Mouse (Mus musculus) kidney, postnatal 10 days (tissue): ENCODE results near the gene Apoo.
"Not testable (repeated sequence)": the region's sequence is repeated elsewhere in the genome, so short reads cannot be mapped to it uniquely, and the experiment has no call there.

Source experiments
- DNase-seq: peaks from one replicate; pipeline ENCODE4 v3.0.0; 2021; ENCODE audit warnings: mixed read lengths

Apoo gene

DNA sequence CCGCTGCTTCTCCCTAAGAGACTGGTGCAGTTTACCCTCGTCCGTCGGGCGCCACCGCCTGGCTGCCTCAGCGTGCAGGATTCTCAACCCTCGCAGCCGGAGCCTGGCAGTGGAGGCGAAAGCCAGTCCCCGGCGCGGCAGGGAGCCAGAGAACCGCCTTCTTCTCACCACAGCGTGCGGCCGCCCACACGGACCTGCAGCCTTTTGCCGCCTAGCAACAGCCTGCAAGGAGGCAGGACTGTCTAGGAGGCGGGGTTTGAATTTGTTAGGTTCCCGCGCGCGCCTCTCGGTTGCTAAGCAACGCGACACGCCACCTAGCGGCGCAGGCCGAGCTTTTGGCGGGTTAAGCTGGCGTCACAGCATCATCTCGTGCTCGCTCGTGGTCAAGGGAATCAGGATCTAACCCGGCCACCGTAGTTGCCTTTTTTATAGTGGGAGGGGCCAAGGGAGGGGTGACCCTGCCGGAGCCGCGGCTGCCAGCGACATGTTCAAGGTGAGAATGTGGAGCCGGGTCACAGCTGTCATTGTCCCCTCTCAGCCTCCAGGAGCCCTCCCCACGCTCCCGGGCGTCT is at the start of gene Apoo, which contains the start of gene Fam90a1b:
Apoo (plus strand) TSS at position 448 of the 572 bp plus-strand sequence.
Fam90a1b (minus strand) TSS at position 108 of the 572 bp plus-strand sequence.
- peak; percentile 96 for DNase-seq

DNA sequence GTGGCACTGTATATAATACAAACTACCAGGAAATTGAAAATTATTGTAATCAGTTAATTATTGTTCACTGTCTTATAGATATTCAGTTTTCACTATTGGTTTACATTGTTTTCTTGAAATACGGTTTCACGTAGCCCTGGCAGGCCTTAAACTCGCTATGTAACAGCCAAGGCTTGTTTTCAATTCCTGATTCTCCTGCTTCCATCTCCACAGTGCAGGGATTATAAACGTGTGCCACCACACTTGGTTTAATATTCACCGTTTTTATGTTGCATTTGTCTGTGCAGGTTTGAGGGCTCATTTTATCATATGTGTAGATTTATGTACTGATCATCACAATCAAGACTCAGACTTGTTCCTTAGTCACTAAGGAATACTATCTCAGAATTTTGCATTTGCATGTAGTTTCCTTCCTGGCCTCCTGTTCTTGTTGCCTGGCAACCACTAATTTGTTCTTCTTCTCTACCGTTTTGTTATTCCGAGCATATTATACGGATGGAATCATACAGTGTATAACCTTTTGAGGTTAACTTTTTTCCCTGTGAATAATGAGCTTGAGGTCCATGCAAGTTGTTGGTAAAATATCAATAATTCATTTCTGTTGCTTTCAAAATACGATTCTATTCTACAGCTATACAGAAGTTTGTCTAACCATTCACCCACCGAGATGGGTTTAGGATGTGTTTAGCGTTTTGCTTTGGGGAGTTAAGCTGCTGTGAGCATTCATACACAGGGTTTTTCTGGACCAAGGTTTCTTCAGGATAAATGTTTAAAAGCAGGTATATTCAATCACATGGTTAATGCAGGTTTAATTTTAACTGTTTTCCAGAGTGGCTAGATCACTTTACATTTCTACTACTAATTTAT is 45.6 kb upstream of the Apoo start:
- no peak for DNase-seq

DNA sequence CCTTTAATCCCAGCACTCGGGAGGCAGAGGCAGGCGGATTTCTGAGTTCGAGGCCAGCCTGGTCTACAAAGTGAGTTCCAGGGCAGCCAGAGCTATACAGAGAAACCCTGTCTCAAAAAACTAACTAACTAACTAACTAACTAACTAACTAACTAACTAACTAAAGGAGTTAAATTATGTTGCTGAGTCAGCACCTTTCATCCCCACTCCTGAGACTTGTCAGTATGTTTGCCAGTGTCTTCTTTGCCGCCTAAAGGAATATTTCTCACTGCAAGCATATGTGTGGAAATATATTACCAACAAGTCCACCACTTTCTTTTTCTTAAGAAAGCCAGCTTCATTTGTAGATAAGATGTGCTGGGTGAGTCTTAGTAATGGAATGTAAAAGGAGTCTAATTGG is 23.3 kb upstream of the Apoo start:
- DNase-seq, result not testable (repeated sequence)

DNA sequence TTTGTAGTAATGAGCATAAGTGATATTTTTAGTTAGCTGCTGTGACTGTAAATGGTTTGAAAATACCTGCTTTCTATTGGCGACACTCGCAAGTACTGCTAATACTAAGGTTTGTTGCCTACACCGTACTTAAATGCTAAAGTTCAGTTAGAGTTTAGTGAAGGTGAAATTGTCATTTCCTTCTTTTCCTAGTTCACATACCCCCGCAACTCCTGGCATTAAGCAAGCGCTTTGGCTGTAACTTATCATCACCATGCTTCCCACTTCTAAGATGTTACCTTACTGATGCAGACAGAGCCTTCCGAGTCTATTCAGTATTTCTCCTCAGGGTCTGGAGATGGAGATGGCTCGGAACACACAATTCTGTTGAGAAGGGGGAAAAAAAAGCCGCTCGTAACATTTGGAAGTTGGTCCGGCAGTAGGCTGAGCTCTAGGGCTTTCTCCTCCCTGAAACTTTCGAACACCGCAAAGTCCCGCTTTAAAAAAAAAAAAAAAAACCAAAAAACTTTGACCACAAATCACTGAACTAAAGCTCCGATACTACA is 1.5 kb upstream of the Apoo start:
- no peak for DNase-seq

DNA sequence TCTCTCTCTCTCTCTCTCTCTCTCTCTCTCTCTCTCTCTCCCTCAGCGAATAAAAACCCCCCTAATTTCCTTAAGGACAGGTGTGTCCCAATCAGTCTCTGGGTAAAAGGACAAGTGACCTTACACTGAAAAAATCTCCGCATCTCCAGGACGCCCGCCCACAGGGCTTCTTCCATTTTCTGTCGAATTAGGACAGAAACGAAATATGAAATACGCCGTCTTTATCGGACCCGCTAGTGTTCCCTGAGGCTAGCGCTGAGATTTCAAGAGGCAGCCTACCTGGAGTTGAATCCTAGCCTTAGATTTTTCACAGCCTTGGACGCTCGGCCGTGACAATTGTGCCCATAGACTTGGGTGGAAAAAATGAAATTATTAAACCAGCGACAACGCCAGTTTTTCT is 888 bp upstream of the Apoo start:
- peak; percentile 7 for DNase-seq

DNA sequence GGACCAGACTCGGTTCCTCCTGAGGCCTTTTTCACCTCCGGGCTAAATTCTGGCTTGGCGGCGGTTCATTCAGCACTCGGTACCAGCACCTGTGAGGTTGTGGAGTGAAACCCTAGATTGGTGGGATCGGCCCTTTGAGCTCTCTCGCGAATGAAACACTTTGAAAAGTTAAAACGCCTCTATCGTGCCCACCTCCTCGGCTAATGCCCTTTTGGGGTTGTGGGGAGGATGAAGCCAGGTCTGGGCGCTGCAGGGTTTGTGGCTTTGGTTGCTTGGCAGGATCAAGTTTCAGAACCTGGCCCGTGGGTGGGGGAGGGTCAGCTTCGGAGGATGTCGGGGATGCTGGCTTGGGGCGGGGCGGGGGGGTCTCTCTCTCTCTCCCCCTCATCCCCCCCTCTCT is 331 bp downstream of the Apoo start:
- DNase-seq, result peak; percentile 51

DNA sequence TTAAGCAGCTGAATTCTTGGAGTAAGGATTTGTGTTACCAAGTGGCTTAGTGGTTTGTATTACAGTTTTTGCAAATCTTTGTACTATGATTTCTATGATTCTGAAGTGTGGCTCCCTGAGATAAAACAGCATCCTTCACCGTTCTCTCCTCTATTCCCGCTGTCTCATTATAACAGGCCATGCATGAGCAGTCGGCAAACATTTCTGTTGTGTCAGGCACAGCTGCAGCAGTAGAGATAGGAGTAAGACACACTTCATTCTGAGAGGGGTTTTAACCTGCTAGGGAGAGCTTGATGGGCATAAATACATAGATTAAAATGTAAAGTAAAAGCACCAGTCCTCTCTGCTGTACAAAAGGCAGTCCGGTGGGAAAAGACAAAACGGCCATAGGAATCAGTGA is 11.8 kb downstream of the Apoo start:
- DNase-seq, result no peak

DNA sequence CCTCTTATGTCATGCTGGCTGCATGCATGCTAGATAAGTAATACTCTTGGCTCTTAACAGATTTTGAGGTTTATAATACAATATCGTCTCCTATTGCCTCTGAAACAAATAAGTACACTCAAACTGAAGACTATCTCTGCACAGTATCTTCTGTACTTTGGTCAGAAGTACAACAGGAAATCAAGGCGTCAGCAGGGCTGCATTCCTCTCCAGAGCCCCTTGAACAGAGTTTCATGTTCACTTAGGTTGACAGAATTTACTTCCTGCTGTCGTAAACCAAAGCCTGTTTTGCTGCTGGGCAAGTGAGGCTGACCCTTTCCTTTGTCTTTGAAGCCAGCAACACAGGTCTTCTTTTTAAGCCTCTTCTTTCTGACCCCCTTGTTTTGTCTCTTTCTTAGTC is 42.1 kb downstream of the Apoo start:
- DNase-seq, result peak; percentile 12

DNA sequence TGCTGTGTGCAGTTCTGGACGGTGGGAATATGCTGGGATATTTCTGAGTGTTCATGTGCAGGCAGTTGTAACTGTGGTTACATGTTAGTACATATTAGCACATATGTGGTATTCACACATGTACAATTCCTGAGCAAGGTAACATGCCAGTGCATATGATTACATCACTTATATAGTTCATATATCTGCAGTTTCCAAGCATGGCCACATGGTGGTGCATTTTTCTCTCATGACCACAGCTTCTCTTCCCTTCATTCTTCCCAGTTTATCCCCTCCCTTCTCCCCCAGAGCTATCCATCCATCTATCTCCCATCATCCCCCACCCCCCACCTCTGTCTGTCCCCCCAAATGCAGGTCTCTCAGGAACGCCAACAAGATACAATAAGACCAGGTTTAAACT is 53.3 kb downstream of the Apoo start:
- no peak for DNase-seq

DNA sequence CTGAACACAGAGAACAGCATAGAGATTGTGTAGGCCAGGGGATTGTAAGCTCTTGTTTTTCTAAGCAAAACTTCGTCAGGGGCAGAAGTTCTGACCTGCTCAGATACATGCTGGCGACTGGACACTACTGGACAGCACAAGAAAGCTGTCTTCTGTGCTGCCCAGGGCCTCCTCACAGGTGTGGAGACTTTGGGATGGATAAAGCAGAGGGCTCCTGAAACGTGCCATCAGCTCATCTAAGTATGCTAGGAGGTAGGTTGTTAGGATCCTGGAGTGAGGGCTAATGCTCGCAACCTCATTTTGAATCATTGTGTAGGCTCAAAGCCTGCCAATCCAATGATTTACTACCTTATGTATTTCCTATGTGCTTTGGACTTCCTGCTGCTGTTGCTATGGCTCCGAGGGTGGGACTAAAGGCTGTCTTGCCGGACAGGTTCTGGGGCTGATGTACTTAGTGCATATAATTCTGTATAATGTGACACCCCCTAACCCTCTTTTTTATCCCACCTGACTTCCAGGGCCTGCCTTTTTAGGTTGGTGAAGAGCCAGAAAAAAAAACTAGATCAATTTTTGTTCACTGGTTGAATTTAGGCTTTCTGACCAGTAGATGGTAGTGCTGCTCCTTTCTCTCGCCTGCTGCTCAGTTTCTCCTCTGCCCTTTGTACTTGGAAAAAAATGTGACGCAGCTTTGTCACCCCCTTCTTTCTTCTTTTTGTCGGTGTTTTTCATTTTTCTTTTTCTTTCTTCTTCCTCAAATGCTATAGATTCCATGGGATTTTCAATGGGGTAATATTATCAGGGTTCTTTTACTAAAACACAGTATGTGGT is 64.8 kb downstream of the Apoo start:
- DNase-seq, result peak; percentile 23

DNA sequence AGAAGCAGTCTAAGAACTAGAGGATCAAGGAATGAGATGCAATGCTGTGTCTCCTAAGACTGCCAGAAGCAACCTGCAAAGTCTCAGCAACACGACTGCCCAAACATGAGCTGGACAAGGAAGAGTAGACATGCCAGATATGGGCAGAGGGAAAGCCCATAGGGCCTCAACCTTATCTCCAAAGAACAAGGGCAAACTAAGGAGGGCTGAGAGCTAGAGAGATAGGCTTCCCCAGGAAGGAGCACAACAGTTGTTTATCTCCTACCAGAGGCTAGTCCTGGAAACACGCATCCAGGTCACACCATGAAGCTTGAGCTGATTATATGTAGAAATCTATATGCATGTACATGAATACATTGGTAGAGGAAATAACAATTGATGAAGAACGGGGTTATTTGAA is 78.5 kb downstream of the Apoo start:
- not testable (repeated sequence) for DNase-seq

DNA sequence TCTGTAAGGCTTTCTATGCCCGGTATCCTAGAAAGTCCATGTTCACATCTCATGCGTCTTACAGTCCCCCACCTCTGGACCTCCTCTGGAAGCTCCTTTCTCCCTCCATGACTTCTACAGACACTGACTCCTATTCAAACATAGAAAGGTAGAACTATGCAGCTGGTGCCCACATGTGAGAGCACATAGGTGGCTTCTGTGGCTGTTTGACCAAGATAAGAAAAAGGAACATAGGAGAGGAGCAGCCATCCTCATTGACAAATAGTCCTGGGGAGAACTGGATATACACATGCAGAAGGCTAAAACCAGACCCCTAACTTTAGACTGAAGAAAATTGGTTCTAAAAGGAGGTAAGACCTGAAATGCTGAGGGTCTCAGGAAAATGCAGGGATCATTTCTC is 79.1 kb downstream of the Apoo start:
- not testable (repeated sequence) for DNase-seq

DNA sequence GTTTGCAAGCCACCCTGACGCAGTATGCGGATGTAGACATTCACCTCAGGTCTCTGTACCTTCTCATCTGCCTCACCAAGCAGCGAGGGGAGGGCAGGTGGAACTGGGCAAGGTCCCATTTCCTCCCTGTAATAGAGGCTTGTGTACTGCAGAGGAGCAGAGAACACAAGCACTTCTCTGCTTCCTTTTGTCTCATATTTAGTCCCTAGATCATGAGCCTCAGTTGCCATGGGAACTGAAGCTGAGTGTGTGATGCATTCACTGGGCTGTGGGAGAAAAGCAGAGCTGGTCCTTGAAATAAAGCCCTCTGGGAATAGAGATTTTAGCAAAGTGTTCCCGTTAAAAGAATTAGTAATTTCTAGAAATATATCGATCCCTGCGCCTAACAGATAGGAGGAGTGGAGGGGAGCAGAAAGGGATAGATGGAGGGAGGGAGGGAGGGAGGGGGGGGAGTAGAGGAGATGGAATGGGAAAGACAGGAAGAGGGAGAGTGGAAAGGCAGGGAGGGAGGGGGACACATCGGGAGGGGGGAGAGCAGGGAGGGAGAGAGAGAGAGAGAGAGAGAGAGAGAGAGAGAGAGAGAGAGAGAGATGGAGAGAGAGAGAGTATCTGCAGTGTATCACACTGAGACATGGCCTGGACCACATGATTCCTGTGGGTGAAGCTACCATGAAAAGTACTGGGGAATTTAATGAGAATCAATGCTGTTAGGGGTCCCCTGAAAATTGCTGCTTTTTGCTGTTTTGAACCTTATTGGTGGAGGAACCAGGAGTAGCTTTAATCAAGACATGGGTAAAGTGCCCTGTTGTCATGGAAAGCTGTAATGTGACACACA is 83.3 kb downstream of the Apoo start:
- DNase-seq, result not testable (repeated sequence)

DNA sequence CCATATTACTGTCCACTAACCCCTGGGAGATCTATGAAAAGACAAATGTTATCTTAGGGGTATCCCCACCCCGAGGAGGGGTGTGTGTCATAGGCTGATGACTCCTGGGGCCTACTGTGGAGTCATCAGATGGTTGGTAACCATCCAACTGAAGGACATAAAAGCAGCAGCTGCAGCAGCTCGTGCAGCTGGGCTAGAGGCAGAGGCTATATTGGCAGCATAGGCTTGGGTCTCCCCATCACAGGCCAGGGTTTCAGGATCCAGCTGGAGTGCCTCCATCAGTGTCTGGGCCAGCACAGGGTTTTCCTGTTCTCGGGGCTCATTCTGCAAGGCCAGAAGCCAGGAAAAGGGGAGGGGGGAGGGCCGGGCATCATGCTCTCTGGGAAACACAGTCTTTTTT is 92.4 kb downstream of the Apoo start:
- DNase-seq, result peak; percentile 57

DNA sequence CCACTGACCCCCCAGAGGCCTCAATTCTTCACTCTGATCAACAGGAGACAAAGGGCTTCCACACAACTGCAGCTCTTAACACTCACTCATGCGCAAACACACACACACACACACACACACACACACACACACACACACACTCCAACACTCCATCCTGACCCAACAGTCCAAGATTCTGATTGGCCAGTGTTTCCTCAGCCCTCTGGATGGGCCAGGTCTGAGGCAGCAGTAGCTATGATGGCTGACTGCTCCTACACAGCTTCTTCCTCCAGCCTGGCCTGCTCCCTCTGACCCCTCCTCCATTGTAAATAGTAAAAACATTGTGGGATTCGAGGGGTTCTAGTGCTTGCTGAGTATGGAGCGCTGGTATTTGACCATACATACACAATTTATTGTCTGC is 94.6 kb downstream of the Apoo start:
- not testable (repeated sequence) for DNase-seq

DNA sequence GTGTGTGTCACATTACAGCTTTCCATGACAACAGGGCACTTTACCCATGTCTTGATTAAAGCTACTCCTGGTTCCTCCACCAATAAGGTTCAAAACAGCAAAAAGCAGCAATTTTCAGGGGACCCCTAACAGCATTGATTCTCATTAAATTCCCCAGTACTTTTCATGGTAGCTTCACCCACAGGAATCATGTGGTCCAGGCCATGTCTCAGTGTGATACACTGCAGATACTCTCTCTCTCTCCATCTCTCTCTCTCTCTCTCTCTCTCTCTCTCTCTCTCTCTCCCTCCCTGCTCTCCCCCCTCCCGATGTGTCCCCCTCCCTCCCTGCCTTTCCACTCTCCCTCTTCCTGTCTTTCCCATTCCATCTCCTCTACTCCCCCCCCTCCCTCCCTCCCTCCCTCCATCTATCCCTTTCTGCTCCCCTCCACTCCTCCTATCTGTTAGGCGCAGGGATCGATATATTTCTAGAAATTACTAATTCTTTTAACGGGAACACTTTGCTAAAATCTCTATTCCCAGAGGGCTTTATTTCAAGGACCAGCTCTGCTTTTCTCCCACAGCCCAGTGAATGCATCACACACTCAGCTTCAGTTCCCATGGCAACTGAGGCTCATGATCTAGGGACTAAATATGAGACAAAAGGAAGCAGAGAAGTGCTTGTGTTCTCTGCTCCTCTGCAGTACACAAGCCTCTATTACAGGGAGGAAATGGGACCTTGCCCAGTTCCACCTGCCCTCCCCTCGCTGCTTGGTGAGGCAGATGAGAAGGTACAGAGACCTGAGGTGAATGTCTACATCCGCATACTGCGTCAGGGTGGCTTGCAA is 95.9 kb downstream of the Apoo start:
- DNase-seq, result not testable (repeated sequence)
